Mouse (Mus musculus) c-Kit-positive CD71-negative TER-119-negative erythroid progenitor cells, embryonic 14.5 days (primary cell): ENCODE measurements around the gene Plbd2.
A peak's percentile ranks its signal among the peaks of the same experiment; 100 is the strongest.

ENCODE experiments used
- DNase-seq: peaks from one replicate; pipeline ENCODE4 v3.0.0-alpha.2; 2013; ENCODE audit warnings: low read depth

Plbd2 gene

DNA sequence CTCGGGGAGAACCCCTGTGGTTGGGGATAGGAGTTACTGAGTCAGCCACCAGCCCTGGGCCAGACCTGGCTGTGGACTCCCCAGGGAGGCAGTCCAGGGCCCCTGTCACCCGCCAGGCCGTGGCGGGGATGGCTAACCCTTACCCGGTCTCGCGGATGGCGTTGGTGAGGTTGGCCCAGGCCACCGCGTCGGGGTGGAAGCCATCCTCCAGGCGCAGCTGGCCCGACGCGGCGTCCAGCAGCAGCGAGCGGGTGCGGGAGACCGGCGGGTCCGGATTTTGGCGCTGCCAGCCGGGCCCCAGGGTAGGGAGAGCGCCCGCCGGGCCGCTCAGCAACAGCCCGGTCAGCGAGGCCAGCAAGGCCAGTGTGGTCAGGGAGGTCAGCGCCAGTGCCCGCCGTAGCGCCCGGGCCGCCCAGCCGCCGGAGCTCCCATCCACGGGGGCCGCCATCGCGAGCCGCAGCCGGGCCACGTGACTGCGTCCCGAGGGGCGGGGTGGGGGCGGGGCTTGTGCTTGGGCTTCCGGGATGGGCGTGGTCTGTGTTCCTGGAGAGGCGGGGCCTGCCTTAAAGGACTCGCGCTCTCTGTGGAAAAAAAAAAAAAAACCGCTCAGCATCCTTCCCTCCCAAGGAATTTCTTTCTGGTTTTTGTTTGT lies at the start of gene Plbd2:
TSS of gene Plbd2 (minus strand) at position 482 of the 652 bp plus-strand sequence.
- DNase-seq, result peak; percentile 73

DNA sequence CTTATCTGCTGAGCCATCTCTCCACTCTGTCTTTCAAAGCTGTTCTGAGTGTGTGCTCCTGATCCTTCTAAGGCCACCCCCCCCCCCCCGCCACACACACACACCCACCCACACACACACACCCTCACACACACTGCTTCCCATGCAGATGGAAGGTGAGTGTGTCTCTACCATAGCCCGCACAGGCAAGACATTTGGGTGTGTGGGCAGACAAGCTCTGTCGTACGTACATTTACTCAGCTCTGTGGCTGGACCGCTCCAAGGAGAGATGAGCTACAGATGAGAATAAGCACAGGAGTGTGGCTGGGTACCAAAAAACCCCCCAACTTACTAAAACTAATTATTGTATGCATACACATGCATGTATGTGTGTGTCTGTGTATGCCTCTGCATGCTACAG lies 47.2 kb upstream of the Plbd2 start:
- no peak for DNase-seq

DNA sequence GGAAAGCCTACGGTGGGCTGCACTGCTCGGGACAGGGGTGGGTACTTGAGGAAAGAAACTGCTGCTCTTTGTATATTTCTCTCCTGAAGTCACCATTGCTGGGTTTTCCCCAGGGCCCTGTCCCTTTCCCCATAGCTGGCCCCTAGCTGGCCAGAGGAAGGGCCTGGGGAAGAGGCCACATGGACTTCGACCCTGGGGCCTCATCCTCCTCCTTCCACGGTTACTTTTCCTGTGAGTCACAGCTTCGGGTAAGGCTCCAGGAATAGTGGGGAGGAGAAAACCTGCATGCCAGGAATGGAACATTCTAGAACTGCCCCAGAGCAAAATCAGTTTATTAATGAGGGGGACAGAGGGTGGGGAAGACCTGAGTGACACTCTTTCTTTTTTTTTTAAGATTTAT lies 46.7 kb upstream of the Plbd2 start:
- no peak for DNase-seq

GRCm38 (mm10) chr5:120548236-120548850 lies 44.9 kb upstream of the Plbd2 start:
- no peak for DNase-seq

DNA sequence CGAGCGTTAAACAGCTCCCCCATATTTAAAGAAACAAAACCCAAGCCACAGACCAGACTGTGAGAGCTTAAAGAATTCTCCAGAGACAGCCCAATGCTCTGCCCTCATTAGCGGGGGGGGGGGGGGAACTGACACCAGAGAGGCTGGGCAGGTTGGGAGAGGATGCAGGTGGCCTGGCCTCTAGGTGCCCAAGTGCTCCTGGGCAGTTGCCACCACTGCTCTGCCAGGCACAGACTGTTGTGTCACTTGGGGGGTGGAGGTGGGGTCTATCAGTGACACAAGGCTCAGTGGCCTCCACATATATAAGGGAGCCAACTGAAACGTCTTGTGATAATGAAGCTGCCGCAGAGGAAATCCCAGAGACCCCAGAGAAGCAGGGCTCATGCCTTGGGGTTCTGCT lies 33.2 kb upstream of the Plbd2 start:
- no peak for DNase-seq

GRCm38 (mm10) chr5:120536046-120536445 lies 32.6 kb upstream of the Plbd2 start:
- DNase-seq, result no peak

- DNase-seq, result no peak
Observed at GRCm38 (mm10) chr5:120534686-120535075, 31.3 kb upstream of the Plbd2 start.

DNA sequence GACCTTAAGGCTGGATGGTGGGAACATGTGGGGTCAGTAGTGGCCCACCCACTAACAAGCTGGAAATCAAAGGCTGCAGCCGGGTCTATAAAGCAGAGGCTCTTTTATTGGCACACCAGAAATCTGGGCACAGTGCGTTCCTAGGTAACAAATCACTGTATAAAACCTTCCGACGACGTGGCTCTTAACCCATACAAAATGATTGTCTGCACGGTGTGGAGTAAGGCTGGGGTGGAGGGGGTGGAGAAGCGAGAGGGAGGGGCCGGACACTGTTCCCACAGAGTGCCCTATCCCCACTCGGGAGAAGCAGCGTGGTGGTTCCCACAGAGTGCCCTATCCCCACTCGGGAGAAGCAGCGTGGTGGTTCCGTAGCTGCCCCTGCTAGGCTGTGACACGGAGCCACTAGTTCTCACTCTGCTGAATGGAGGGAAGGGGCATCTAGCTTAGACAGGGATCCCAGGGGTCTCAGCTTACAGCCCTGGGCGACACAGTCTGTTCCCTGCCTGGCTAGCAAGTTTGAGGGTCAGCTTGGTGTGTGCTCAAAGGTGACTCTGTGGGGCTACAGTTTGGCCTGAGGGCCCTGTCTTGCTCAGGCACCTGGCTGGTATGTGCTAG lies 30.8 kb upstream of the Plbd2 start:
- no peak for DNase-seq

DNA sequence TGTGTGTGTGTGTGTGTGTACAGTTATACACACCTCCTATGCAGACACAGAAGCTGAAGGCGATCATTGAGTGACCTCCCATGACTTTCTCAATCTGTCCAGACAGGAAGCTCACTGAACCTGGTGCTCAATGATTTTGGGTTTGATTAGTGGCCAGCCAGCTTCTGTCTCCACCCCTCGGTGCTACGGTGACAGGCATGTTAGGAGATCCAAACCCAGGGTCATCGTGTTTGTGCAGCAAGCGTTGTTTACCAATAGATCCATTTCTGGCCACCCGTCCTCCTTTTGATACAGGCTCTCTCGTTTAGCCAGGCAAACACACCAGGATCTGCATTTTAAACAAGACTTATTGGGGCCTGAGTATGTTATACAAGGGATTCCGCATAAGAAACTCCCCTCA lies 28.2 kb upstream of the Plbd2 start:
- no peak for DNase-seq

GRCm38 (mm10) chr5:120527296-120527964 lies 24.0 kb upstream of the Plbd2 start:
- DNase-seq, result no peak

DNA sequence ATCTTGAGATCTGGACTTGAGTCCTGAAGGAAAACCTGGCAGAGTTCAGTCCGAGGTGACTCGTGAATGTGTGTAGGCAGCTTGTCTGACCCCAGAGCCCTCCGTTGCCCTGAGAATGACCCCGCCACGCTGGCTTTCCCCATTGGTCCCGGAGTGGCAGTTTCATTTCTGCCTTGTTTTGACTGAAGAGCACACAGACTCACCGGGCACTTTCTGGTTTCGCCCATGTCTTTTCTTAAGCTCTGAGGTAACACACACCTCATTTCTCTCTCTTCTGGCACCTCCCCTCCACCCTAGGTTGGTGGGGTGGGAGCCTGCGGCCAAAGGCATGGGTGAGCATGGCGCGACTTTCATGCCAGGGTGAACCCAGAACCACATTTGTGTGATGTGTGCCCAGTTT lies 22.9 kb upstream of the Plbd2 start:
- no peak for DNase-seq

DNA sequence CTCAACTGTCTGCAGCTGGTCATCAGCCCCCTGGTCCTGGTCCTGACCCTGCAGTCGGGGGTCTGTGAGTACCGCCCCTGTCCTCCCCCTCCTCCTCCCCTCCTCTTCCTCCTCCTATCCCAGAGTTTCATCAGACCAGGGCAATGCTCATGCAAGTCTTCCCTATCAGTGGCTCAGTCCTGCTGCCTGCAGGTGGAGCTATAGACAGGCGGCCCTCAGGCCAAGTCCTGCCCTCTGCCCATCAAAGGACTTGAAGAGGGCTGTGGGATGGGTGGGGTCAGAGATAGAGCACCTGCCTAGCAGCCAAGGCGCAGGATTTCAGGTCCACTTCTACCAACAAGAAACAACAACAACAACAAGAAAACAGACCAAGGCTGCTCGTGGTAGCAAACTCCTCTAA lies 22.3 kb upstream of the Plbd2 start:
- DNase-seq, result no peak

DNA sequence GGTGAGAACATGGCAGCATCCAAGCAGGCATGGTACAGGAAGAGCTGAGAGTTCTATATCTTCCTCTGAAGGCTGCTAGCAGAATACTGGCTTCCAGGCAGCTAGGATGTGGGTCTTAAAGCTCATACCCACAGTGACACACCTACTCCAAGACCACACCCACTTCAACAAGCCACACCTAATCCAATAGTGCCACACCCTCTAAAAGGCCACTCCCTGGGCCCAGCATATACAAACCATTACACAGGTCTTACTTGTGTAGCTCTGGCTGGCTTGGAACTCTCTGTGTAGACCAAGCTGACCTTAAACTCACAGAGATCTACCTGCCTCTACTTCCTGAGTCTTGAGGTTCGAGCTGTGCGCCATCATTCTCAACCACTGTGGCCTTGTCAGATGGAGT lies 21.3 kb upstream of the Plbd2 start:
- no peak for DNase-seq

DNA sequence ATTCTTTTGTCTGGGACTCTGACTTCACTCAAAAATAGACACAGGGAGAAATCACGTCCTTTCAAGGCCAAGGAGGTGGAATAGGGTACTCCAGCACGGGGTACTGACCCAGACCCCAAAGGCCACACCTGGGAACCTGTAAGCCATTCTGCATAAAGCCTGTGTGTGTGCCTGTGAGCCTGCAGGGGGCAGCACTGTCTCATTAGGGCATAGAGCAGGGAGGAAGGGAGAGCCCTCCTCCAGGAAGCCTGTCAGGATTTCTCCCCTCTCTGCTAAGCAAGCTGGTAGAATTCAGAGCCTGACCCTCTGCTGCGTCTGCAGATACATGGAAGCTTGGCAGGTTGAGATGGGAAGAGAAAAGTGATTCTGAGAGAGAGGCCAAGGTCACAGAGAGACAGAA lies 19.2 kb upstream of the Plbd2 start:
- no peak for DNase-seq

- DNase-seq, result no peak
Observed at GRCm38 (mm10) chr5:120517552-120517951, 14.1 kb upstream of the Plbd2 start.

DNA sequence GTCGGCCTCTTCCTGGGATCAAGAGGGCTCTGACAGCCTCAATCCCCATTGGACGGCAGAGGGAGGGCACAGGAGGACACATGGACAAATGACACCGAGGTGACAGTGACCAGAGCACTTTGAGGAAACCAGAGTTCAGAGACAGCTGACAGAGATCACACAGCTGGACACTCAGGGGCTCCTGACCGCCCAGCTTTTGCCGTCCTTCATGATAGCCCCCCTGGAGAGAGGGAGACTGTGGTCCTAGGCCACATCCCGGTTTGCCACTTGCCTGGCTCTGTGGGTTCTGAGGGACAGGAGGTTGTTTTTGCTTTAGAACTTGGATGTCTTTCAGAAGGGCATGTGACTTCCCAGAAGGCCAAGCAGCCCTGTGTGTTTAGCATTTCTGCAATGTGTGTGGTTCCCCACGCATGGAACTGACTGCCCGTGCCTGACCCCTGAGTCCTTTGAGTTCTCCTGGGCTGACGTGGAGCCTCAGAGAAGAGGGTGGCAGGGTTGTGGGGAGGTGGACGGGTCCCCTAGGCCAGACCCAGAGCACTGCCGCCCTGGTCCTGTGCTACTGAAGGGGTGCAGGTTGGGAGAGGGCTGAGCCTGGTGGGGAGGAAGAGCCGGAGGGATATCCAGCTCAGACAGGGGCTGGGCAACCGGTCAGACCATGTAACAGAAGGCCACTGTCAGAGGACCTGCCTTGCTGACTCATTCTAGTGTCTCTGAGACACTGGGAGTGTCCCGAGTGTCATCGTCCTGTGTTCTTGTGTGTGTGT lies 13.0 kb upstream of the Plbd2 start:
- no peak for DNase-seq

- DNase-seq, result no peak
Observed at GRCm38 (mm10) chr5:120515451-120515850, 12.0 kb upstream of the Plbd2 start.

DNA sequence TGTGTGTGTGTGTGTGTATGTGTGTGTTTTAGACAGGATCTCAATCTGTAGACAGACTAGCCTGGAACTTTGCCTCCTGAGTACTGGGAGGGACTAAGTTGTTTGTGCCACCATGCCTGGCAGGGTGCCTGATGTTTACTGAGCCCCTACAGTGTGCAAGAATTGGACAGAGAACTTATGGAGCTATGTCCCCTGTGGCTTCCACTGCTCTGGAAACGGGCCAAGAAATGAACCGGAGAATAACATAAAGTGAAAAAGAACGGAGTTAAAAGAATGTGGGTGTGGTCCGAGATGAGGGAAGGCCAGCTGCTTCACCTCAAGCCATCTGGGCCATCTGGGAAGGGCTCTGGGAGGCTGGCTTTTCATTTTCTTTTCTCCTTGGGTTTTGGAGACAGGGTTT lies 11.3 kb upstream of the Plbd2 start:
- no peak for DNase-seq

DNA sequence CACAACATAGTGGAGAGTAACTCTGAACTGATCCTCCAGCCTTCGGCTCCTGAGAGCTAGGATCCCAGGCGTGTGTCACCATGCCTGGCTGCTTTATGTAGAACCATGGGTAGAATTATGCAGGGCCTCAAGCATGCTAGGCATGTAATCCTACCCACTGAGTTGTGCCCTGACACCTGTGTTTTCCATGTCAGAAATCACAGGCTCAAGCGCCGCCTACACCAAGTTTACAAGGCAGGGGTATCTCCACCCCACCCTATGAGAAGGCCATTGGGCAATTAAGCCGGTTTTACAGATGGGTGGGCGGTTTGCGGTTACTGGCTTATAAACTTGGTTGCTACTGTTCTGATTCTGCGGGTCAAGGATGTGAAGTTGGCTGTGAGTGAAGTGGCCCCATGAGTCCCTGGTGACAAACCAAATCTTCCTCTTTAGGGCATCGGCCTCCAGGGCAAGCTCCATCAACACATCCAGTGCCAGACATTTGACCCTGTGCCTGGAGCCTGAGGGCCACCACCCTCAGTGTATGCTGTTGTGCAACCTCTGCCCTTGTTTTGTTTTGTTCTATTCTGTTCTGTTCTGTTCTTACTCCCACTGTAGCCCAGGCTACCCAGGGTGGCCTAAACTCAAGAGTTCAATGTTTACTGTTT lies 10.7 kb upstream of the Plbd2 start:
- DNase-seq, result no peak

DNA sequence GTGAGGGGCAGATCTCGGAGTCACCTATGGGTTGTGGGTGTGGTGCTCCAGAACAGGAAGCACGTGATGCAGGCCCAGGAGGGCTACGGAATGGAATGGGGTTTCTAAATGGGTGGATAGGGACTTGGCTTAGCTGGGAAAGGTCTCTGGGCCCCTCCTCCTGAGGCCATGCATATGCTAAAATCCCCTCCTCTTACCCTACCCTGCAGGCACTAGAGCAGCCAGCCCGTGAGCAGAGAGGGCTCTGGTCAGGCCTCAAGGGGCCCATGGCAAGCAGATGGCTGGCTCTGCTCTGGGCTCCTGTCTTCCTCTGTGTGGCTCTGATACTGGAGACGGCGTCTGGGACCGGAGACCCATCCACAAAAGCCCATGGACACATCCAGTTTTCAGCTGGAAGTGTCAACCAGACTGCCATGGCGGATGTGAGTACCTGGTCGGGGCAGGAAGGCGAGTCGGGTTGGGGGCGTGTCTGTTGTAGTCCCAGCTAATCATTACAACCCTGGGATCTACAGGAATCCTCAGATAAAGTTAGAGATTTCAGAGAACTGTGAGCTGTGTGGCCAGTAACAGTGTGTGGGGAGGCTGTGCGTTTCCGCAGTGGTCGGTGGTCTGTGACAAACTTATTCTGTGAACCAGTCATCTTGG lies 9.6 kb upstream of the Plbd2 start:
- DNase-seq, result no peak

DNA sequence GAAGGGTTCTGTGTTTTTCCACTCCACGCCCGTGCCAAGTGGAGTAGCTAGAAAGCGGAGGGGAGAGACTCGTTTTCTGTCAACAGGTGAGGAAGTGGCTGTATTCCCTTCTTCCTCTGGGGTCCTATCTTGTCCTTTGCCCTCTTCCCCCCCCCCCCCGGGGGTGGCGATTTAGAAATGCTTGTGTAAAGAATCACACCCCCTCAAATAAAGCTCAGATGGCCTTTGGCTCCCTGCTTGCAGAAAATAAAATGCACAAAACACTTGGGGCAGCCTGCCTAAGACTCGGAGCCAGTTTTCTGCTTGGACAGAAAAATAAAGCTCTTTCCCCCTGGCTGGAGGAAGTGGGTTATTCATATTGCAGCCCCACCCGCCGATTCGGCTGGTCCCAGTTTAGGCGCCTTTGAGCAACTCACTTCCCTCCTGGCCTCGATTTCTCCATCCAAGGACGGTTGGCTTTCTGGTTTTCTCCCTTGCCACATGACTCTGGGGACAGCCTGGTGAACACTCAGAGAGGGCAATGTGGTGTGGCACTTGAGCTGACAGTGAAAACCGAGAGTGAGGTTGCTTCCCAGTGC lies 8.3 kb upstream of the Plbd2 start:
- no peak for DNase-seq
